Mouse (Mus musculus): Measurements from ENCODE around the gene Wnt4. TPM values are rescaled to one million over a fixed set of nuclear protein-coding genes. Genes with fewer than 3 reads are reported as not detected.
A peak's percentile ranks its signal among the peaks of the same experiment; 100 is the strongest.

The Wnt4 gene
- 5.1 and 5.3 TPM in 2 replicates for polyA plus RNA-seq (2015; fragmentation: Nextera tagmentation; extraction: Ambion mirVana)

DNA sequence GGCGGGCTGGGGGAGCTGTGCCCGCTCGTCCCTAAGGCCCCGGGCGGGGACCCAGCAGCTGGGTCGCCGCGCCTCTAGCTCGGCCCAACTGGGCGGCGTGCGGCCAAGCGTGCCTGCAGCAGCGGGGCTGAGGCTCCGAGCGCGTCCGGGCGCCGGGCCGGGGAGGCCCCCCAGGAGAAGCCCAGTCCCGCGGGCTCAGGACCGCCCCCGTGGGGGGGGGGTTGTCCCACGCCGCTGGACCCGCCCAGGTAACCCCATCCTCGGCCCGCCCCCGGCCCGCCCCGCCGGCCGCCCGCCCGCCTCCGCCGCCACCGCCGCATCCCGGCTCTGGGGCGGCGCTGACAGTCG, at the start of gene Wnt4:
Gene Wnt4, plus strand, starts transcription at position 324 of the 348 bp plus-strand sequence.
- Histone ChIP-seq H3K4me2 (replicated peaks) (peak within 1 kb of the TSS; percentile 92), H3K9me3 (no peaks in the 10 kb centered on the region), H3K4me1 (peaks cover 46% of the 10 kb centered on the region), H3K9ac (peak within 1 kb of the TSS; percentile 76), H3K27ac (peak within 1 kb of the TSS; percentile 39; the same call in 1 of the 2 replicates), H3K36me3 (no peaks in the 10 kb centered on the region), H3K27me3 (peaks cover 87% of the 10 kb centered on the region), H3K4me3 (peak within 1 kb of the TSS; percentile 62)
- WGBS = 0% methylated on average over 31 of the region's 45 CpGs
- peak; percentile 76 for ATAC-seq (ENCODE audit: low FRiP score, low read depth)

DNA sequence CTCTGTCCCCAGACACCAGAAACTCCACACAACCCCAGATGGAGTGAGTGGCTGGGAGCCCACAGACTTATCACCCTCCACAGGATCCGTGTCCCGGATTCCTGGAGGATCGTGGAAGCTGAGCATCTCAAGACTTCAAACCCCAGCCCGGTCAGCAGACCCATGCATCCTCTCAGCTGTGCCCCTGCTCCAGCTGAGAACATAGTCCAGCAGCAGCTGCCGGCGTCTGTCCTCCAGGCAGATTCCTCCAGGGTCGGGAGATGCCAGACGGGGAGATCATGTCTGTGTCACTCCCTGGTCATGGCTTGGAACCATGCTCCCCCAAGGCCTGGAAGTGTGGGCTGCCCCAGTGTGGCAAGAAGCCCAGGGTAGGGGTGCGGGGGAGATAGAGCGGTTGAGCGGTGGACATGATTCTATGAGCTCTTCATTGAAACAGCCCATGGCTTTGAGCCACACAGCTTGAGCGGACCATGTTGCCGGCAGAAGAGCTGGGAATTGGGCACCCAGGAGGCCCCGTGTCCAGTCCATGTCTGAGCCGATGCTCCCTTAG, 48.6 kb upstream of the Wnt4 start:
- ATAC-seq (ENCODE audit: low FRiP score, low read depth) = no peak
- Histone ChIP-seq H3K9ac (no peak overlapping the region), H3K4me1 (peaks cover 9% of the 10 kb centered on the region; the same call in 1 of the 2 replicates), H3K9me3 (no peaks in the 10 kb centered on the region), H3K36me3 (no peaks in the 10 kb centered on the region), H3K27ac (no peak overlapping the region), H3K27me3 (no peaks in the 10 kb centered on the region), H3K4me3 (no peak overlapping the region), H3K4me2 (replicated peaks) (no peak overlapping the region)
- WGBS = 88% methylated on average over 15 of the region's 15 CpGs

DNA sequence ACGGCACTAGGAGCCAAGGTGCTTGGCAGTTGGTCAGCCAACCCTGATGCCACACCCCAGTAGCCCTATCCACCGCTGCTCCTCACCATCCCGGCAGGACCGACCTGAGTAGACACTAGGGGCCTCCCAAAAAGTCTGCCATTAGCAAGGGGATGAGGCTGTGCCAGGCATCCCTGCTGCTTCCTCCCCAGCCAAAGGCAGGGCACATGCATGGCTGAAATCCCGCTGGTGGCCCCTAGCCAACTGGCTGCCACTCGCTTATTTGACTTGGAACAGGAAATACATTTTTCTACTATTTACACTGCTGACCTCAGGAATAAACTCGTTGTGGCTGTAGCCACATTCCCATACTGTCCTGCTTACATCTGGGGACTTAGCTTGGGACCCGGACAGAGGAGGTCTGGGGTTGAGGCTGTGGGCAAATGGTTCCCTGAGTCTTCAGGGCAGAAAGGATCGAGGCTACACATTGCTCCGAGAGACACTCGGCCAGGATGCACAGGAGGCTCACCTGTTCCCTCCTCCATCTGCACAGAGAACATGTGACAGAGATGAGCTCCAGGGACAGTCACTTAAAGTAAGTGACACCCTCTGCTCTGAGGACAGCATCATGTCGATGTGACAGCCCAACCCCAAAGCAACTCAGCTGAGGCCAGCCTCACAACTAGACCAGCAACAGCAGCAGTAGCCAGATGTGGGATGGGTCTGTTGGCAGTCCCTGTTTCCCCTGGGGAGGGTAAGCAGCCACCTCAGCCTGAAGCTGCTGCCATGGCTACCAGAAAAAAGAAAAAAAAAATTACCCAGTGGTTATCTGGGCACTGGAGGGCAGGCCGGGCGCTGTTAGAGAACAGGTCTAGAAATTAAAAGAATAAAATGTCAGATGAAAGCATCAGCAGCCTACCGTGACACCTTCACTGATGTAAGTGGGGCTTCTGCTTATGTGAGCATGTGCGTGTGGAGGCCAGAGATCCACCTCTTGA, 45.5 kb upstream of the Wnt4 start:
- Histone ChIP-seq H3K36me3 (no peaks in the 10 kb centered on the region), H3K4me3 (no peak overlapping the region), H3K4me1 (peaks cover 9% of the 10 kb centered on the region; the same call in 1 of the 2 replicates), H3K9me3 (no peaks in the 10 kb centered on the region), H3K27ac (no peak overlapping the region), H3K9ac (no peak overlapping the region), H3K4me2 (replicated peaks) (no peak overlapping the region), H3K27me3 (no peaks in the 10 kb centered on the region)
- ATAC-seq (ENCODE audit: low FRiP score, low read depth) = peak; percentile 24; the same call in 1 of the 2 replicates
- WGBS = 72% methylated on average over 16 of the region's 16 CpGs

DNA sequence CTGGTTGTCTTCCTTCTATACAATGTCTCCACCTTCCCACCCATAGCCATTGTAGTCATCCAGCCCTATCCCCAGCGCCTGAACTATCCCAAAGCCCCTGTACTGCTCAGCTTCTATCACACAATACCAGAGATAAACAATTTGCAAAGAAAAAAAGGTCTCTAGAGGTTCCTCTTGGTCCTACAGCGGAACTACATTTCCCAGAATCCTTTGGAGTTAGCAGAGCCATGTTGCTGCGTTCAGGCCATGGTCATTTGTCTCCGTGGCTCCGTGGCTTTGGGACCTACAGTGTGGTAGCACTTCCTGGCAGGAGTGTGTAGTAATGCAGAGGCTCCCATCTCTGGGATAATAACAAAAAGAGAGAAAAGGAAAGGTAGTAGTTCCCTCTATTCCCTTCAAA, 43.7 kb upstream of the Wnt4 start:
- ATAC-seq (ENCODE audit: low FRiP score, low read depth) = no peak
- H3K27ac ChIP-seq = no peak overlapping the region
- no peaks in the 10 kb centered on the region for H3K27me3 ChIP-seq
- WGBS = 71% methylated on average over 5 of the region's 5 CpGs
- no peaks in the 10 kb centered on the region for H3K36me3 ChIP-seq
- no peaks in the 10 kb centered on the region for H3K9me3 ChIP-seq
- H3K4me1 ChIP-seq = peaks cover 9% of the 10 kb centered on the region; the same call in 1 of the 2 replicates
- H3K4me3 ChIP-seq = no peak overlapping the region
- no peak overlapping the region for H3K9ac ChIP-seq
- no peak overlapping the region for H3K4me2 ChIP-seq (replicated peaks)

DNA sequence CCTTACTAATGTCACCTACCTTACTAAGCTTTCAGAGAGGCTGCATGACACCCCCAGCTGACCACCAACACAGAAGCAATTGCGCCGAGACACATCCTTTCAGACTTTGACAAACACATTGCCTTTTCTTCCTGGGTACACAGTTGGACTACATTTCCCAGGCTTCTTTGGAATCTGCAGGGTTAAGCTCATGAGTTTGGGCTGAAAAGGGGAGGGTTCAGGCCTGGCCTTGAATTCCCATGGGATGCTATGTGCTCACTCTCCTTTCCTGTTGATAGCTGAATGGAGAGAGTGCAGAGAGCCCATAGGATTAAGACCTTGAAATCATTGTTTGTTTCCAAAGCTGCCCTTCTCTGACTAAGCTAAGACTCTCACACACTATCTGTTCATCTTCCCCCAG, 42.8 kb upstream of the Wnt4 start:
- Histone ChIP-seq H3K9me3 (no peaks in the 10 kb centered on the region), H3K27ac (no peak overlapping the region)

DNA sequence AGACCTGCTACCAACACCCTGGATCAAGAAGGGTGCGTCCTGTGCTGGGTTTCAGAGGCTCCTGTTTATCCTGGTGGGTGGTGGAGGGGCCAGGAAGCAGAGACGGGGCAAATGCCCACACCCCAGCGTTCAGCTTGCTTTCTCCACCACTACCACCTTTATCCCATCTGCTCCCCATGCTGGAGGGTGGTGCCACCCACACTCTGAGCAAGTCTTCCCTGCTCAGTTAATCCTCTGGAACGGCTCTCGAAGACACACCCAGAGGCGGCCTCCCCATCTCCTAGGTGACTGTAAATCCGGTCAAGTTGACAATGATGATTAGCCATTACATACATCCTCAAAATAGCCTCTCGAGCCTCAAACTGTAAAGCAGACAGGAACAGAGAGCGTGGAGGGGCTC, 41.9 kb upstream of the Wnt4 start:
- no peak overlapping the region for H3K4me2 ChIP-seq (replicated peaks)
- 75% methylated on average over 9 of the region's 9 CpGs for WGBS
- ATAC-seq (ENCODE audit: low FRiP score, low read depth) = no peak

More for the DNA sequence above, 42.8 kb upstream of the Wnt4 start:
- Histone ChIP-seq H3K27me3 (no peaks in the 10 kb centered on the region), H3K36me3 (no peaks in the 10 kb centered on the region), H3K4me3 (no peak overlapping the region), H3K4me1 (peaks cover 9% of the 10 kb centered on the region; the same call in 1 of the 2 replicates), H3K4me2 (replicated peaks) (no peak overlapping the region), H3K9ac (no peak overlapping the region)
- no peak for ATAC-seq (ENCODE audit: low FRiP score, low read depth)
- WGBS = 94% methylated on average over 2 of the region's 2 CpGs

DNA sequence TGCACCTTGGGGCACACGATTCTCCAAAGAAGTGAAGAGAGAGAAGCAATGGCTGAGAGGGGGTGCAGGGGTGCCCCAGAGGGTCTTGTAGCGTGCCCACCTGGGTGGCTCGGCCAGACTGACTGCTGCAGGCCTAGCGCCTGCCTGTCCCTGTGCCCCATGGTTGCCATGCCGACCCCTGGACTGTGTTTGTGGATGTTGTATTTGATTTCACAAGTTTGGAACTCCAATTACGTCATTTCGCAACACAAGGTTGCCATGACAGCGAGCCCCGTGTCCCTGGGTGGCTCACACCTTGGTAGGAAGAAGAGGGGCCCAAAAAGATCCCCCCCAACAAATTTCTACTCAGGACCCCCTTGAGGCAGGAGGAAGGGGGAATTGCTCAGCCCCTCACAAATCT, 32.4 kb upstream of the Wnt4 start:
- Histone ChIP-seq H3K4me1 (peaks cover 11% of the 10 kb centered on the region), H3K9me3 (peaks cover 5% of the 10 kb centered on the region), H3K36me3 (no peaks in the 10 kb centered on the region), H3K27me3 (no peaks in the 10 kb centered on the region), H3K4me2 (replicated peaks) (no peak overlapping the region), H3K4me3 (no peak overlapping the region), H3K9ac (no peak overlapping the region), H3K27ac (0 out of 2 replicates have a peak overlapping the region, but pooled peaks have one; percentile 28)
- WGBS = 73% methylated on average over 9 of the region's 9 CpGs
- ATAC-seq (ENCODE audit: low FRiP score, low read depth) = no peak

More for the DNA sequence above, 41.9 kb upstream of the Wnt4 start:
- Histone ChIP-seq H3K36me3 (no peaks in the 10 kb centered on the region), H3K4me3 (no peak overlapping the region), H3K27ac (no peak overlapping the region), H3K27me3 (no peaks in the 10 kb centered on the region), H3K9ac (no peak overlapping the region), H3K9me3 (peaks cover 9% of the 10 kb centered on the region), H3K4me1 (peaks cover 9% of the 10 kb centered on the region; the same call in 1 of the 2 replicates)

DNA sequence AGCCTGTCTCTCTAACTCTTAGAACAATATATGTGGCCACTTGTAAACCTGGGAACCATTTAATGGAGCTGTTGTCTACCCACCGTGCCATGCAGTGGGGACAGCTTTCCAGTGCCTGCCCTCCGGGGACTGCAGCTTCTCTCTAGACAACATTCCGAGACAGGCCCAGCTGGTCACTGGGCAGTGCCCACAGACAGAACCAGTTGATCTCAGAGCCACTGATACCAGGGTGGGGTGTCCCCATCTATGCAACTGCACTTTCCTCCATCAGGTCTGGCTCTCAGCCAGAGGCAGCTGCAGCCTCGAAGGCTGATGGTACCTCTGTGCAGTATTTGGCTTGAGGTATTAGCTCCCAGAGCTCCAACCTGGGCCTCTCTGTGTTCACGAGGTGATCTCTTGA, 27.0 kb upstream of the Wnt4 start:
- Histone ChIP-seq H3K27ac (no peak overlapping the region), H3K36me3 (no peaks in the 10 kb centered on the region), H3K27me3 (no peaks in the 10 kb centered on the region), H3K4me1 (peaks cover 10% of the 10 kb centered on the region), H3K9ac (no peak overlapping the region), H3K4me3 (no peak overlapping the region), H3K4me2 (replicated peaks) (no peak overlapping the region), H3K9me3 (peaks cover 5% of the 10 kb centered on the region)
- no peak for ATAC-seq (ENCODE audit: low FRiP score, low read depth)
- 52% methylated on average over 5 of the region's 5 CpGs for WGBS

DNA sequence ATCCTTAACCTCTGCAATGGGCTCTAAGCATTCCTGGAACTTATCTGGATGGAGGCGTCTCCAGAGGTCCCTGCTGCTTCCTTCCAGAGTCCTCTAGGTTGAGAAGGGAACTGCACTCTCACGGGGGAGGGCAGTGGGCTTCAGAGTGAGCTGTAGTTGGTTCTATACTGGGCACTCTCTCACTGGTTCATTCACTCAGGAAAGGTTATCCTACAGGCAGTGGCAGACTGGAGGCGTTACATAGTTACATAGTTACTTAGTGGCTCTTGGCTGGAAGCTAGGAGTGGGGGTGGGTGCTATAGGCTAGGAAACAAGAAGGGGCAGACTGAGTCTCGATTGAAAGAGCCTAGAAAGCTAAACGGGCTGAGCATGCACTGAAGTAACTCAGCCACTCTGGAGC, 26.4 kb upstream of the Wnt4 start:
- no peak overlapping the region for H3K9ac ChIP-seq
- H3K4me1 ChIP-seq = peaks cover 9% of the 10 kb centered on the region
- H3K4me3 ChIP-seq = no peak overlapping the region
- H3K27me3 ChIP-seq = no peaks in the 10 kb centered on the region
- no peak for ATAC-seq (ENCODE audit: low FRiP score, low read depth)
- H3K4me2 ChIP-seq (replicated peaks) = no peak overlapping the region
- no peaks in the 10 kb centered on the region for H3K36me3 ChIP-seq
- WGBS = 46% methylated on average over 5 of the region's 5 CpGs
- peaks cover 5% of the 10 kb centered on the region for H3K9me3 ChIP-seq
- no peak overlapping the region for H3K27ac ChIP-seq

DNA sequence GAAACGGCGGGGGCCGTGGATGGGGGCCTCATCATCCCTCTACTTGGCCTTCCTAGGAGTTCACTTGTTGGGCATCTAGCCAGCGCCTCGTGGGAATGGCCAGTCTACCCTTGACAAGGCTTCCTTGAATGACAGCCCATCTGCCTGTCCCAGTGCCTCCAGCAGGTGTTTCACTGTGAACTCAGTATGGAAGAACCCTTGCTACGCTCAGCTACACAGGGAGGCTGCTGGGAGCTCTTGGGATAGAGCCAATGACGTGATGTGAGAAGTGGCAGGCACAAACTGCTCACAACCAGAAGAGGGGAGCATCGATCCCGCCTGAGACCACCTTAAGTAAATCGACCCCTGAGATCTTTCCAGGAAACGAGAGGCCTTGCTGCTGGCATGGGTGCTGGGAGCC, 23.7 kb upstream of the Wnt4 start:
- H3K9me3 ChIP-seq = peaks cover 5% of the 10 kb centered on the region
- H3K4me2 ChIP-seq (replicated peaks) = no peak overlapping the region
- peaks cover 9% of the 10 kb centered on the region for H3K4me1 ChIP-seq
- H3K27ac ChIP-seq = no peak overlapping the region
- H3K36me3 ChIP-seq = no peaks in the 10 kb centered on the region
- no peak overlapping the region for H3K4me3 ChIP-seq
- no peak overlapping the region for H3K9ac ChIP-seq
- ATAC-seq (ENCODE audit: low FRiP score, low read depth) = no peak
- no peaks in the 10 kb centered on the region for H3K27me3 ChIP-seq
- 69% methylated on average over 11 of the region's 11 CpGs for WGBS

DNA sequence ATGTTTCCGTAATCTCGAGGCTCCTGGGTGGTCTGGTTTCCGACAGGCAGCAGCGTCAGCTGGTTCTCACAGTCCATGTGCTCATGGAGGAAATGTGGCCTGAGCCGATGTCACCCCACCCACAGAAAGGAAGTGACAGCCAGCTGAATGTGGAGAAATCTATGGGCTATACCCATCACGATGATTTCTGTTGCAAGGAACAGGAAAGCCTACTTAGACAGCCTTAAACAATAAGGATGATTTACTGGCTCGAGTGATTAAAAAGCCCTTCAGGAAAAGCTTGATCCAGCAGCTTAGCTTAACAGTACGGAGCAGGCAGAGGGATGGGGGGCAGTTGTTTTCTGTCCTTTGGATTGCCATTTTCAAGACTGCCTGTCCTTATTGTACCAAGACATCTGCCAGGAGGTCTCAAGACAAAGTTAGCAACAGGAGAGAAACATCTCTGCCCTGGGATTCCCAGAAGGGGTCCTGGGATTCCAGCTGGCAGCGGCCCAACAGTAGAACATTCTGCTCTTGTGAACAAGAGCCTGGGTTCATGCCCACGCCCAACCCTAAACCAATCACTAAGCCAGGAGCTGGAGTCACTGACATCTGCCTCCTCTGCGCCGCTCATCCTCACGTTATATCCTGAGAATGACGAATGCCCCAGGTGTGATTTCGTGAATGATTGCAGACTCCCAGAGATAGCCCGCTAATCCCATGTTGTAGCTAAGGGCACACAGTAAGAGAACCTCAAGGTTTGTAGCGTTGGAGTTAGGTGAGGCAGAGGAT, 22.9 kb upstream of the Wnt4 start:
- H3K9ac ChIP-seq = no peak overlapping the region
- peaks cover 5% of the 10 kb centered on the region for H3K9me3 ChIP-seq
- no peak overlapping the region for H3K27ac ChIP-seq
- no peak overlapping the region for H3K4me2 ChIP-seq (replicated peaks)
- no peak overlapping the region for H3K4me3 ChIP-seq
- H3K27me3 ChIP-seq = no peaks in the 10 kb centered on the region
- ATAC-seq (ENCODE audit: low FRiP score, low read depth) = no peak
- WGBS = 75% methylated on average over 17 of the region's 17 CpGs
- H3K36me3 ChIP-seq = no peaks in the 10 kb centered on the region
- H3K4me1 ChIP-seq = peaks cover 9% of the 10 kb centered on the region

DNA sequence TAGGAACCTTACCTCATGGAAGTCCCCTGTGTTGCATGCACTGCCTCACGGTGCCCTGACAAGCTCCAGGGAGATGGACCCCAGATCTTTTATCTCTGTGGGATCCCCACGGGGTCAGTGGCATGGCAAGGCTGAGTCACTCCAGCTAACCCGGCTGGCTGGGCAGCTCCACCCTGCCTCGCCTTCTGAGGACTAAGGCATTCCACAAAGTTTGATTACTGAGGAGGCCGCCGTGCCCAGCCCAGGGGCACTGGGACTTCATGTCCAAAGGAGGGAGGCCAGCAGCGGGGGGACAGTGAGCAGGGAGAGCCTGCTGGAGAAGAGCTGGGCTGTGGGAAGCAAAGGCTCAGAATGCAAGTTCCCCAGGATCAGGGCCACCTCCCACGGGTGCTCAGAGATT, 21.7 kb upstream of the Wnt4 start:
- Histone ChIP-seq H3K4me3 (no peak overlapping the region), H3K9ac (no peak overlapping the region), H3K9me3 (peaks cover 5% of the 10 kb centered on the region), H3K27me3 (no peaks in the 10 kb centered on the region), H3K4me1 (peaks cover 4% of the 10 kb centered on the region), H3K27ac (no peak overlapping the region), H3K4me2 (replicated peaks) (no peak overlapping the region), H3K36me3 (no peaks in the 10 kb centered on the region)
- WGBS = 67% methylated on average over 8 of the region's 8 CpGs
- no peak for ATAC-seq (ENCODE audit: low FRiP score, low read depth)

Data from limb, embryonic 13.5 days (tissue).